Mouse (Mus musculus) bone marrow macrophage, adult 2 months (primary cell): ENCODE data around the gene Scn4b.

Experiments
- CTCF ChIP-seq: IDR thresholded peaks from 2 replicates; pipeline ENCODE4 v1.5.1; 2012; ENCODE audit warnings: low read depth, mild to moderate bottlenecking, low read length, moderate library complexity
- POLR2A ChIP-seq: IDR thresholded peaks from 2 replicates; pipeline ENCODE4 v1.6.1; 2012; ENCODE audit warnings: mild to moderate bottlenecking, low read depth, low read length, borderline replicate concordance

DNA sequence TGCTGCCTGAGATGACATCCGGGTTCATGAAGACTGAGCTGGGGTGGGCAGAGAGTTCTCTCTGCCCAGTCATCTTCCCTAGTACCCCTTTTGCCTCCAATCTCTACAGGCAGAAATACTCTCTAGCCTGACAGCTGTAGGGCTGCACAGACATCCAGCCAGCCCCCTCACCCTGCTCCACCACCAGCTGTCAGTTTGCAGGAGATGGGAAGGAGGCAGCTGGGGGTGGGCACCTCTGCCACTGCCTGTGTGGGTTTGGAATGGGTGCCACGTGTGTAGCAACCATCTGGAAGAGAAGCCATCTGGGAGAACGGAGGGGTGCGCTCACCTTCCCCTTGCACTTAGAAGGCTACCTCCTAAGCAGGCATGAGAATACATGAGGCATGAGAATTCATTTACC is 47.1 kb downstream of the Scn4b start:
- TF ChIP-seq POLR2A (no peak), CTCF (no peak)
